Mouse (Mus musculus) lung, embryonic 15.5 days (tissue): ENCODE measurements around the gene Tnpo3. TPM values are rescaled to one million over a fixed set of nuclear protein-coding genes. Genes with fewer than 3 reads are reported as not detected.
"Not testable (repeated sequence)": the region's sequence is repeated elsewhere in the genome, so short reads cannot be mapped to it uniquely, and the experiment has no call there.

ENCODE experiments used
- ATAC-seq: fragments of 200-750 bp; cut with Nextera tagmentation; 2 replicates; pipeline ENCODE4 v1.8.0; 2017; ENCODE audit warnings: moderate number of reproducible peaks, borderline replicate concordance; ENCODE audit not compliant: low FRiP score, low TSS enrichment; ENCODE audit errors: extremely low read depth
- H3K27ac ChIP-seq: fragments of 300-500 bp; sonication (generic); 2 replicates; pipeline ENCODE4 v1.5.1; 2015; ENCODE audit warnings: moderate library complexity, mild to moderate bottlenecking, inconsistent platforms
- H3K27me3 ChIP-seq: fragments of 300-500 bp; sonication (generic); 2 replicates; pipeline ENCODE4 v1.6.1; 2015; ENCODE audit warnings: inconsistent platforms
- H3K36me3 ChIP-seq: fragments of 300-500 bp; sonication (generic); 2 replicates; pipeline ENCODE4 v1.6.1; 2015; ENCODE audit warnings: inconsistent platforms
- H3K4me1 ChIP-seq: fragments of 300-500 bp; sonication (generic); 2 replicates; pipeline ENCODE4 v1.6.1; 2015; ENCODE audit warnings: inconsistent platforms
- H3K4me2 ChIP-seq: fragments of 300-500 bp; sonication (generic); 2 replicates; pipeline ENCODE4 v1.6.1; 2015; ENCODE audit warnings: inconsistent platforms, mild to moderate bottlenecking, moderate library complexity
- H3K4me3 ChIP-seq: fragments of 300-500 bp; sonication (generic); 2 replicates; pipeline ENCODE4 v1.5.1; 2015; ENCODE audit warnings: mild to moderate bottlenecking, inconsistent platforms
- H3K9ac ChIP-seq: fragments of 300-500 bp; sonication (generic); 2 replicates; pipeline ENCODE4 v1.6.1; 2015; ENCODE audit warnings: inconsistent platforms
- H3K9me3 ChIP-seq: fragments of 300-500 bp; sonication (generic); 2 replicates; pipeline ENCODE4 v1.6.1; 2016; ENCODE audit warnings: inconsistent platforms
- WGBS: fragments of 180-500 bp; shearing (Covaris S2); methylation state at CpG from one replicate; pipeline ENCODE4 v1.1.7; 2015; 5-methylcytosine and 5-hydroxymethylcytosine counted together
- polyA plus RNA-seq: library from polyadenylated mRNA; unstranded; fragments of >200 nt; fragmentation: Nextera tagmentation; extraction: Ambion mirVana; gene quantifications from 2 replicates; pipeline ENCODE4 v1.2.1, GENCODE M21; 2015

Gene Tnpo3
- polyA plus RNA-seq, 1 experiment from 2014 or later = 83.2 TPM

DNA sequence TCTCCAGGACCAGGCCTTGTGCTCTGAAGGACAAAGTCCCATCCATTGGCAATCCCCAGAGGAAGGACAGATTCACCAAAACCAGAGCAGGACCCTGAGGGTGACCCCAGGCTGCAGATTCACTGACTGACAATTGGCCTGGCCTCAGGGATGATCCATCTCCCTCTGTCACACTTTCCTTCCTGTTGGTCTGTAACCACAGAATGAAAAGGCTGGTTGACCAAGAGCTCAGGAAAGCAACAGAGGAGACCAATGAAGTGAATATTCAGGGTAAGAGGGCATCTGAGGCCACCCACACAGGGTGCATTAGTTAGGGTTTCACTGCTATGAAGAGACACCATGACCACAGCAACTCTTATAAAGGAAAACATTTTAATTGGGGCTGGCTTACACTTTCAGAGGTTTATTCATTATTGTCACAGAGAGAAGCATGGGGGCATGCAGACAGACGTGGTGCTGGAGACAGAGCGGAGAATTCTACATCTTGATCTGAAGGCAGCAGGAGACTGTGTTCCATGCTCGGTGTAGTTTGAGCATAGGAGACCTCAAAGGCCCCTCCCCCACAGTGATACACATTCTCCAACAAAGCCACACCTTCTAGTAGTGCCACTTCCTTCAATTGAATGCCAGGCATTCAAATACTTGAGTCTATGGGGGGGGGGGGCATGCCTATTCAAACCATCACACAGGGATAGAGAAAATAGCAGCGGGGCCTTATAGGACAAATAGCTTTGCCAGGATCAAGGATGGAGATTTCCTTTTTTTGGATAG lies 26.8 kb upstream of the Tnpo3 start:
- no peak for ATAC-seq
- Histone ChIP-seq H3K4me1 (no peaks in the 10 kb centered on the region), H3K27ac (no peak overlapping the region), H3K4me2 (no peak overlapping the region), H3K4me3 (no peak overlapping the region), H3K9me3 (no peaks in the 10 kb centered on the region), H3K27me3 (peaks cover 10% of the 10 kb centered on the region; the same call in 1 of the 2 replicates), H3K9ac (no peak overlapping the region), H3K36me3 (no peaks in the 10 kb centered on the region)
- WGBS = 81% methylated on average over 4 of the region's 4 CpGs

DNA sequence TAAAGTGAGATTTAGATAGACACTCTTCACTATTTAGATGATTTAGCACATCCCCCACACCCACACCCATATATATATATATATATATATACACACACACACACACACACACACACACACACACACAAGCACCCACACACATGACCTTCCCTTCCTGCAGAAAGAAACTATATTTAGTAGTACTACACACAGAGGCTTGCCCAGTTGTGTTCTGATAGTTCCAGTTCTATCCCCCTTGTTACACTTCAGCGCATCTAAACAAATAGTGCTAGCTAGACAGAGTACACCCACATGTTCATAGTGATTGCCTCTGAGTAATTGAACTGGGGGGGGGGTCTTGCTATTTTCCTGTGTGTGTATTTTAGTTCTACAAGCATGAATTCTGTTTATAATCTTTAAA lies 24.9 kb upstream of the Tnpo3 start:
- WGBS = 83% methylated on average over 1 of the region's 1 CpGs
- peaks cover 11% of the 10 kb centered on the region; the same call in 1 of the 2 replicates for H3K27me3 ChIP-seq
- no peak overlapping the region for H3K9ac ChIP-seq
- no peak for ATAC-seq
- no peaks in the 10 kb centered on the region for H3K4me1 ChIP-seq
- no peaks in the 10 kb centered on the region for H3K36me3 ChIP-seq
- H3K4me3 ChIP-seq = no peak overlapping the region
- no peak overlapping the region for H3K4me2 ChIP-seq
- H3K27ac ChIP-seq = no peak overlapping the region
- H3K9me3 ChIP-seq = no peaks in the 10 kb centered on the region

DNA sequence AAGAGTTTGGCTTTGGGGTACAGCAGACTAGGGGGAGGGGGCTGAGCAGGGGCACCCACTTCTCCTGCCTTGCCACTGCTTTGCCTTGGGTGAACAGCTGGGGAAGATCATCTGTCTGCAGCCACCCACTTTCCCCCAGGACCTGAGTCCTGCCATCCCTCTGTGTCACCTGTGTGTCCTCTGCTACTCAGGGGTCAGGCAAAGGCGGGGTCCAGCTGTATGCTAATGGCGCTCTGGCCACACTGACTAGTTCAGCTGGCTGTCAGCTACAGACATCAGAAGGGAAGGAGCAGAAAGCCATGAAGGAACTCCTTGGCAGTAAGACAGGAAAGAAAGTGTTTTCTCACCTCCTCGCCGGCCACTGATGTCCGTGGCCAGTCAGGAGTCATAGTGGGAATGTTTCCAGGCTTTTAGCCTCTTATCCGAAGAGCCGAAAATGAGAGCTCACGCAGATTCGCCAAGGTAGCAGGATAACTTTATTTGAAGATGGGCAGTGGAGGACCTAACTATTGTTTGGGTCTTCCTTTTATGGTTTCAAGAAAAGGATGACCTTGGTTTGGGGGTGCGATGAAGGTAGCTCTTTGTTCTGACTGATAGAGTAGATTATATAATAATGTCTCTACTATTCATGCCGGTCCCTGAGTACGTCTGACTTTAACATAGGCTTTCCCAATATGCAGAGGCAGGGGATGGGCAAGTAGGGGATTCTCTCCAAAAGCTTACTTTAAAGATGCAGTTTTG lies 23.0 kb upstream of the Tnpo3 start:
- no peaks in the 10 kb centered on the region for H3K4me1 ChIP-seq
- whole genome bisulfite sequencing = 37% methylated on average over 12 of the region's 12 CpGs
- no peak overlapping the region for H3K27ac ChIP-seq
- H3K9ac ChIP-seq = no peak overlapping the region
- H3K4me2 ChIP-seq = no peak overlapping the region
- no peaks in the 10 kb centered on the region for H3K9me3 ChIP-seq
- H3K36me3 ChIP-seq = no peaks in the 10 kb centered on the region
- H3K4me3 ChIP-seq = no peak overlapping the region
- peaks cover 10% of the 10 kb centered on the region; the same call in 1 of the 2 replicates for H3K27me3 ChIP-seq
- ATAC-seq = no peak

DNA sequence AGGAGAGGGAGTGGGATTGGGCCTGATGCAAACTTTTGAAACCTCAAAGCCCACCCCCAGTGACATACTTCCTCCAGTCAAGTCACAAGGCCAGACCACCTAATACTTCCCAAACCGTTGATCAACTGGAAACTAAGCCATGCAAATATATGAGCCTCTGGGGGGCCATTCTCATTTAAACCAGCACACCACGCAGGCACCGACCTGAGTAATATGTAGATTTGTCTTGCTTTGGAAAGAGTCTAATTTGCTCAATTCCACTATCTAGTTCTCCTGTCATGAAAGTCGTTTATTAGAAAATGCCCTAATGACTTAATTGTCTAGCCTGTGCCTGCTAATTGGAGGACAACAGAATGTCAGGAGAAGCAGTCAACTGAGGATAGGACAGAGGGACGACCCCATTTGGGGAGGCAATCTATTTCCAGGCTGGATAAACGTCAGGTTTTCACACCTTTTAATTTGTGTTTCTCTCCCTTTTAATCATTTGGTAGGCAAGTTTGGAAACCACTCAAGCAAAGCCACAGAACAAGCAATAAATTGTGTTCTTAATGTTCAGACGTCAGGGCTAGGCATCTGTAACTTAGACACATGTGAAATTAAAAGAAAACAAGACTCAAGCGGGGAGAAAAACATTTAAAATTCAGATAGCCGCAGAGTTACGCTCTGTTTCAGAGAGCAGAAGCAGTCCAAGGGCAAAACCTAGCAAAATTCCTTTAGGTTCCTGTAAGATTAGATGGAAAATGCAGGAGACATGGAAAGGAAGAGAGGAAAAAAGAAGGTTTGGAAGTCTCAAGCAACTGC lies 22.3 kb upstream of the Tnpo3 start:
- no peak for ATAC-seq
- H3K9ac ChIP-seq = no peak overlapping the region
- H3K4me1 ChIP-seq = no peaks in the 10 kb centered on the region
- WGBS = 21% methylated on average over 10 of the region's 10 CpGs
- H3K4me2 ChIP-seq = no peak overlapping the region
- no peaks in the 10 kb centered on the region for H3K36me3 ChIP-seq
- no peak overlapping the region for H3K27ac ChIP-seq
- no peak overlapping the region for H3K4me3 ChIP-seq
- peaks cover 10% of the 10 kb centered on the region; the same call in 1 of the 2 replicates for H3K27me3 ChIP-seq
- no peaks in the 10 kb centered on the region for H3K9me3 ChIP-seq

DNA sequence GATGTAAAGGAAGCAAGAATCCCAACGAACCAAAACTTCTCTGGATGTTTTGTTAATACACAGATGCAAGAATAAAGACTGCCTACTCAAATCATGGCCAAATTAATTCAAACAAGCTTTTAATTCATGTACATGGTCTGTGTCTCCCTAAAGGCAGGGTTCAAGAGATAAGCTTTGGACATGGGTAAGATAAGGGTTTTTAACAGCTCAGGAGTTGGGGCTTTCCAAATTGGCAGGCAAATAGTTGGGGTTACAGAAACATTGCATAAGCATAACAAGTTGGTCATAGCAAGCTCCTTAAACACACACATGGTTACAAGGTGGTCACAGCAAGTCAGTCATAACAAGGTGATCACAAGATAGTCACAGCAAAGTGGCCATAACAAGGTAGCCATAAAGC lies 20.5 kb upstream of the Tnpo3 start:
- ATAC-seq = no peak
- no peak overlapping the region for H3K9ac ChIP-seq
- H3K9me3 ChIP-seq = no peaks in the 10 kb centered on the region
- H3K27ac ChIP-seq = no peak overlapping the region
- H3K4me1 ChIP-seq = no peaks in the 10 kb centered on the region
- no peak overlapping the region for H3K4me3 ChIP-seq
- H3K27me3 ChIP-seq = peaks cover 10% of the 10 kb centered on the region; the same call in 1 of the 2 replicates
- H3K36me3 ChIP-seq = no peaks in the 10 kb centered on the region
- no peak overlapping the region for H3K4me2 ChIP-seq
- WGBS = 77% methylated on average over 1 of the region's 1 CpGs

DNA sequence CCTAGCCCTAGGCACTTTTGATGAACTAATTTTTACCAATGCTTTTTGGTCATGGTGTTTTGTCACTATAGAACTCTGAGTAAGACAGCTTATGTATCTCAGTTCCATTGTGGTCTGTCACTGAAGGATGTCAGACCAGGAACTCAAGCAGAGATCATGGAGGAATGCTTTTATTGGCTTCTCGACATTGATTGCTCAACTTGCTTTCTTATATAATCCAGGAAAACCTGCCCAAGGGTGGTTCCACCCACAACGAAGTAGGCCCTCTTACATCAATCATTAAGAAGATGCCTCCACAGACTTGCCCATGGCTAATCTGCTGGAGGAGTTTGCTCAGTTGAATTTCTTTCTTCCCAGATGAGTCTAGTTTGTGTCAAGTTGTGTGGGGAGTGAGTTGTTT lies 18.1 kb upstream of the Tnpo3 start:
- H3K9me3 ChIP-seq = no peaks in the 10 kb centered on the region
- H3K27me3 ChIP-seq = peaks cover 10% of the 10 kb centered on the region; the same call in 1 of the 2 replicates
- H3K4me2 ChIP-seq = no peak overlapping the region
- ATAC-seq = no peak
- H3K4me1 ChIP-seq = no peaks in the 10 kb centered on the region
- no peak overlapping the region for H3K27ac ChIP-seq
- no peak overlapping the region for H3K4me3 ChIP-seq
- no peak overlapping the region for H3K9ac ChIP-seq
- H3K36me3 ChIP-seq = no peaks in the 10 kb centered on the region
- 72% methylated on average over 2 of the region's 2 CpGs for WGBS

DNA sequence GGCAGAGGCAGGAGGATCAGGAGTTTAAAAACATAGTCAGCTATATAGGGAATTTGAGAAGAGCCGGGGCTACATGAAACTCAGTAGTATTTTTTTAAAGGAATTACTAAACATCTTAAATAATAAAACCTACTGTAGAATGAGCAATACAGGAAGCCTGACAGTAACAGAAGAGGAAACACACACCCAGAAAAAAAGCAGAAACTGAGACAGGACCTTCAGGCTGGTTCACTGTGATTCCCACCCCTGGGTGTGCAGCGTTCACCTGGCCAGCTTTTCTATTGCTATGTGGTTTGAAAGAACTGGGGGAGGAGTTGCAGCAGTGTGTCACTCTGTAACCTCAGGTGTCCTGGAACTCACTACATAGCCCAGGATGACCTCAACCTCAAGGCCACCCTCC lies 14.2 kb upstream of the Tnpo3 start:
- no peak overlapping the region for H3K27ac ChIP-seq
- H3K36me3 ChIP-seq = no peaks in the 10 kb centered on the region
- 82% methylated on average over 2 of the region's 2 CpGs for WGBS
- H3K9me3 ChIP-seq = no peaks in the 10 kb centered on the region
- ATAC-seq = no peak
- H3K27me3 ChIP-seq = no peaks in the 10 kb centered on the region
- no peak overlapping the region for H3K9ac ChIP-seq
- no peak overlapping the region for H3K4me3 ChIP-seq
- no peak overlapping the region for H3K4me2 ChIP-seq
- H3K4me1 ChIP-seq = no peaks in the 10 kb centered on the region

DNA sequence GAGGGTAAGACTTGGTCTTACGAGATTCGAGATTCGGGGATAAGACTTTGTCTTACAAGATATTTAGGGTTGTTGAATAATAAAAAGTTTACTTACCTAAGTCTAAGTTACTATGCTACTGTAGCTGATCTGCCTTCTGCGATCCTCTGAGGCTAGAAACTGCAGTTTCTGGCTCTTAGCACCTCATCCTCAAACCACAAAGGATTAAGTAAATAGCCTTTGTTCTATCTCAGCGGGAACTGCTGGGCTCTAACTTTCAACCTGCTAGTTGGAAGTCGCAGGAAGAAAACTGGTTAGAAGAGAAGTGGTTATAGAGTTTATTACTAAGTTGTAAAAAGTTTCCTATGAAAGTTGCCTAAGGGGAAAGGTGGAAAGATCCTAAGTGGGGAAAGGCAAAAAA lies 12.6 kb upstream of the Tnpo3 start:
- 43% methylated on average over 6 of the region's 6 CpGs for WGBS
- Histone ChIP-seq H3K4me1 (no peaks in the 10 kb centered on the region), H3K36me3 (no peaks in the 10 kb centered on the region), H3K9ac (no peak overlapping the region), H3K4me2 (no peak overlapping the region), H3K27me3 (no peaks in the 10 kb centered on the region), H3K4me3 (no peak overlapping the region), H3K9me3 (no peaks in the 10 kb centered on the region), H3K27ac (no peak overlapping the region)
- ATAC-seq = no peak

DNA sequence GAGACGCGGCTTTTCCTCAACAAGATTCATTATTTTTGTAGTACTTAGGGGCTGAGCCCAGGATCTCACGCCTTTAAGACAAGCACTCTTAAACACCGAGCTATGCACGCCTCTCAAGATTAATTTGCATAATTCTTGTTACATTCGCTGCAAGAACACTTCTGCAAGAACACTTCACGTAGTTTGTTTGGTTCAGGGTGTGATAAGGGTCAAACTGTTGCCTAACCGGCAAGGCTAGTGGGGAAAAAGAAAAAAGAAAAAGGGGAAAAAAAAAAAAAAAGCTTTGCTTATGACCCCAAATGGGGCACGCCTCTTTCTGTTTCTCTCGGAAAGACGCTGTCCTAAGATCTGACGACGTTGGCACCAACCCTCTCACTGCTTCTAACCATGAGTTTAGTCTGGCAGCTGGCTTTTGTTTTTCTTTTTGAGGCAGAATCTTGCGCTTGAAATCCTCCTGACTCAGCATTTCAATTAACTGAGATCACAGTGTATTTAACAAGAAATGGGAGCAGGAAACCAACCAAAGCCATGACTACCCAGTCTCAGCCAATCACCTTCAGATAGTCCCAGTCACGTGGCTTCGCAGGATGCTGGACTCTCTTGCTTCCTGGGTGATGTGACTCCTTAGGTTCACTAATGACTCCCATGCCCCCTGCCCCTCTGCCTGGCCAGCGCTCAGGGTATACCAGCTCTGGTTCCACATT lies 11.3 kb upstream of the Tnpo3 start:
- Histone ChIP-seq H3K4me1 (no peaks in the 10 kb centered on the region), H3K36me3 (no peaks in the 10 kb centered on the region), H3K4me2 (peak overlapping the region; percentile 23), H3K9me3 (no peaks in the 10 kb centered on the region), H3K4me3 (0 out of 2 replicates have a peak overlapping the region, but pooled peaks have one; percentile 2), H3K27ac (peak overlapping the region; percentile 51; the same call in 1 of the 2 replicates), H3K27me3 (no peaks in the 10 kb centered on the region), H3K9ac (no peak overlapping the region)
- ATAC-seq = peak; percentile 52; the same call in 1 of the 2 replicates
- WGBS = 48% methylated on average over 17 of the region's 17 CpGs

DNA sequence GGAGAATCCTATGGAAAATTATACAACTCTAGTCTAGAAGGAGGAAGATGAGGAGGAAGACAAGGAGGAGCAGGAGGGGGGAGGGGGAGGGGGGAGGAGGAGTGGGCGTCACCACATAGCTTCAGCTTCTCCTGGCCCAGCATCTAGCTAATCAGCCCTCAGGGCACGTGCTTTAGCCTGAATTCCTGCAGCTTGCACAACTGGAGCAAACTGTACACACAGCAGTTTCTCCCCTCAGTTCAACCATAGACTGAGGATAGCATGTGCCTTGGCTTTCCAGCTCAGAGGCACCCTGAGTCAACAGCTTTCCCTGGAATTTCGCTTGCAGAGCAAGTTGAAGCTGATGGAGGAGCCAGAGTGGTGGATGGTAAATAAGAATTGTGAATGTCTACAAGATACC lies 10.5 kb upstream of the Tnpo3 start:
- Histone ChIP-seq H3K4me3 (0 out of 2 replicates have a peak overlapping the region, but pooled peaks have one; percentile 2), H3K27ac (peak overlapping the region; percentile 51; the same call in 1 of the 2 replicates), H3K4me2 (peak overlapping the region; percentile 23), H3K27me3 (no peaks in the 10 kb centered on the region), H3K9me3 (no peaks in the 10 kb centered on the region), H3K36me3 (no peaks in the 10 kb centered on the region), H3K4me1 (no peaks in the 10 kb centered on the region), H3K9ac (no peak overlapping the region)
- 23% methylated on average over 3 of the region's 3 CpGs for WGBS
- 0 out of 2 replicates have a peak, but pooled peaks have one; percentile 57 for ATAC-seq

DNA sequence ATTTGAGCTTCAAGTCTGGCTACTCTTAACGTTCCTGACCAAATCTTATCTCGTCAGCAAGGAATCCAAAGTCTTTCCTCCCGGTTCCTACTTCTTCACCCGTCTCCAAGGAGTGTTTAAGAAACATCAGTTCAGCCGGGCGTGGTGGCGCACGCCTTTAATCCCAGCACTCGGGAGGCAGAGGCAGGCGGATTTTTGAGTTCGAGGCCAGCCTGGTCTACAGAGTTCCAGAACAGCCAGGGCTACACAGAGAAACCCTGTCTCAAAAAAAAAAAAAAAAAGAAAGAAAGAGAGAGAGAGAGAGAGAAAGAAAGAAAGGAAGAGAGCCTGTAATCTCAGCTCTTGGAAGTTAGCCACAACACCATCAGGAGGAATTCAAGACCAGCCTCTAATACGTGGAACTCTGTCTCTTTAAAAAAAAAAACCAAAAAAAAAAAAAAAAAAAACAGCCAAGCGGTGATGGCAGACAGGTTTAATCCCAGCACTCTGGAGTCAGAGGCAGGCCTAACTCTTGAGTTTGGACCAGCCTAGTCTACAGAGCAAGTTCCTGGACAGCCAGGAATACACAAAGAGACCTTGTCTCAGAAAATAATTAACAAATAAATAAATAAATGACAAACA lies 443 bp upstream of the Tnpo3 start:
- ATAC-seq = not testable (repeated sequence)
- H3K9ac ChIP-seq = peak overlapping the region; percentile 99

More for the DNA sequence above, 443 bp upstream of the Tnpo3 start:
- Histone ChIP-seq H3K4me2 (peak overlapping the region; percentile 76), H3K27ac (peak overlapping the region; percentile 93), H3K4me1 (peaks cover 10% of the 10 kb centered on the region), H3K4me3 (peak overlapping the region; percentile 100)
- not testable (repeated sequence) for H3K36me3 ChIP-seq, H3K9me3 ChIP-seq, H3K27me3 ChIP-seq
- 21% methylated on average over 13 of the region's 13 CpGs for WGBS
